Mouse (Mus musculus) liver, adult 2 months (tissue): ENCODE measurements around the gene Cd40.

Experiments
- CTCF ChIP-seq: fragments of 200-500 bp; IDR thresholded peaks from 2 replicates; pipeline ENCODE4 v1.5.1; 2011; ENCODE audit warnings: low read depth, low read length, control low read depth
- POLR2A ChIP-seq: fragments of 200-500 bp; IDR thresholded peaks from 2 replicates; pipeline ENCODE4 v1.6.1; 2011; ENCODE audit warnings: low read length, control low read depth; ENCODE audit not compliant: insufficient read depth; ENCODE audit errors: extremely low read depth

GRCm38 (mm10) chr2:165100749-165101148, 45.3 kb downstream of the Cd40 start:
- TF ChIP-seq CTCF = no peak
- no peak for TF ChIP-seq POLR2A
